Mouse (Mus musculus): ENCODE data around the gene Lrp2bp. TPM values are rescaled to one million over a fixed set of nuclear protein-coding genes. Genes with fewer than 3 reads are reported as not detected.

Gene Lrp2bp
- total RNA-seq, 2 experiments from 2014 or later, result 0.54 to 1.00 TPM

- DNase-seq (ENCODE audit: low spot score in 2 of 2), result peak in 1 of 2 experiments; percentile 36
Observed at GRCm38 (mm10) chr8:46022203-46022602, 23.1 kb downstream of the Lrp2bp start.

GRCm38 (mm10) chr8:46022758-46023157, 23.7 kb downstream of the Lrp2bp start:
- DNase-seq (ENCODE audit: low spot score in 2 of 2), result no peak

More at GRCm38 (mm10) chr8:46022203-46022602, 23.1 kb downstream of the Lrp2bp start:
- intact Hi-C loops (cut with DNase I), result no loop called here

GRCm38 (mm10) chr8:46024392-46024791, 25.3 kb downstream of the Lrp2bp start:
- intact Hi-C loops (cut with DNase I), result no loop called here
- DNase-seq (ENCODE audit: low spot score in 2 of 2), result no peak

More at GRCm38 (mm10) chr8:46022758-46023157, 23.7 kb downstream of the Lrp2bp start:
- intact Hi-C loops (cut with DNase I), result no loop called here

- intact Hi-C loops (cut with DNase I), result no loop called here
- no peak for DNase-seq (ENCODE audit: low spot score in 2 of 2)
Observed at GRCm38 (mm10) chr8:46036217-46036616, 37.1 kb downstream of the Lrp2bp start.

GRCm38 (mm10) chr8:46039666-46040065, 40.6 kb downstream of the Lrp2bp start:
- no peak for DNase-seq (ENCODE audit: low spot score in 2 of 2)
- intact Hi-C loops (cut with DNase I), result no loop called here

- DNase-seq (ENCODE audit: low spot score in 2 of 2), result peak; percentile 16 to 32
- intact Hi-C loops (cut with DNase I), result no loop called here
Observed at GRCm38 (mm10) chr8:46040260-46040659, 41.2 kb downstream of the Lrp2bp start.

GRCm38 (mm10) chr8:46072798-46073197, 73.7 kb downstream of the Lrp2bp start:
- no peak for DNase-seq (ENCODE audit: low spot score in 2 of 2)
- intact Hi-C loops (cut with DNase I), result no loop called here

GRCm38 (mm10) chr8:46073540-46074140, 74.5 kb downstream of the Lrp2bp start:
- intact Hi-C loops (cut with DNase I), result no loop called here
- no peak for DNase-seq (ENCODE audit: low spot score in 2 of 2)

- intact Hi-C loops (cut with DNase I), result no loop called here
- no peak for DNase-seq (ENCODE audit: low spot score in 2 of 2)
Observed at GRCm38 (mm10) chr8:46075223-46075622, 76.1 kb downstream of the Lrp2bp start.

GRCm38 (mm10) chr8:46078866-46079265, 79.8 kb downstream of the Lrp2bp start:
- intact Hi-C loops (cut with DNase I), result no loop called here

More at GRCm38 (mm10) chr8:46078866-46079265, 79.8 kb downstream of the Lrp2bp start:
- no peak for DNase-seq (ENCODE audit: low spot score in 2 of 2)

Other genes starting within 250 kb of the Lrp2bp start
- 1 to 10 TPM; 1.8 to 2.7 TPM for gene Pdlim3, start 113.8 kb upstream of the Lrp2bp start, total RNA-seq (2021)
- 1 to 10 TPM; 1.3 to 1.8 TPM for gene Ccdc110, start 64.7 kb upstream of the Lrp2bp start, total RNA-seq (2021)
- gene 1700029J07Rik, start 24.1 kb upstream of the Lrp2bp start, total RNA-seq (2021), result 1 to 10 TPM; 2.0 to 3.4 TPM
- 10 to 100 TPM; 57.4 to 58.4 TPM for gene Ufsp2, start 23.8 kb upstream of the Lrp2bp start, total RNA-seq (2021)
- 10 to 100 TPM in 1 of 2 experiments, 1 to 10 TPM in 1; 9.6 to 12.7 TPM for gene Ankrd37, start 6.4 kb downstream of the Lrp2bp start, total RNA-seq (2021)
- 10 to 100 TPM; 20.4 to 24.6 TPM for gene Cfap97, start 152.5 kb downstream of the Lrp2bp start, total RNA-seq (2021)
- gene Snx25, start 152.9 kb downstream of the Lrp2bp start, total RNA-seq (2021), result 10 to 100 TPM; 42.1 to 43.0 TPM
- gene Slc25a4, start 212.0 kb downstream of the Lrp2bp start, total RNA-seq (2021), result 100 to 1,000 TPM; 526 to 616 TPM